Mouse (Mus musculus) CD8-positive naive resting alpha-beta T cell, adult 2 months (primary cell): ENCODE results near the gene Uncx.

ENCODE experiments used
- DNase-seq, 2 experiments: peaks; one replicate each; pipeline ENCODE4 v3.0.0; 2022; ENCODE audit warnings: low read depth in 2 of 2, low spot score in 2 of 2

Gene Uncx

DNA sequence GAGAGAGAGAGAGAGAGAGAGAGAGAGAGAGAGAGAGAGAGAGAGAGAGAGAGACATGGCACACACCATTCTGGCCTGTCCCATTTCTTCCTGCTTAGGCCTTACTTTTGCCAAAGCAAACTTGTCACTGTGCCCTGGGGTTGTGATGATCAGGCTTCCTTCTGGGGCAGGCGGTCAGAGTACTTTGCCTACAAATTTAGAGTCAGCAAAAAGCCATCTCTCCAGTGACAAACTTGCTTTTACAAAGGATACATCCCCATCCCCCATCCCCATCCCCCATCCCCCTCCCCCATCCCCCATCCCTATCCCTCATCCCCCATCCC, 1.3 kb upstream of the Uncx start:
- DNase-seq: no peak

DNA sequence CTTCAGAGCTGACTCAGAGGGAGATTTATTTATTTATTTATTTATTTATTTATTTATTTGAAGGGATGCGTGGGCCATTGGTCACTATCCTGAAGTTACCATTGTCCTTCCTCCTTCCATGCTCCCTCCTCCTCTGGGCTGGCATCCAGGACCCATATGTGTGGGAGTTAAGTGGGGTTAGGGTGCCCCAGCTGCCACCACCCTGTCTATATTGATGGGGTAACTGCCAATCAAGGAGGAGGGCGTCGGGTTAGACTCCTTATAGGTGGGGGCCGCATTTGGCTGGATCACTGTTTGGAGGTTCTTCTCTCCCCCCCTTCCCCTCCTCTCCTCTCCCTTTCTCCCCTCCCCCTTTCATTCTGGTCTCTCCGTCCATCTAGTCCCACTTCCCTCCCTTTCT, 738 bp upstream of the Uncx start:
- DNase-seq: no peak

DNA sequence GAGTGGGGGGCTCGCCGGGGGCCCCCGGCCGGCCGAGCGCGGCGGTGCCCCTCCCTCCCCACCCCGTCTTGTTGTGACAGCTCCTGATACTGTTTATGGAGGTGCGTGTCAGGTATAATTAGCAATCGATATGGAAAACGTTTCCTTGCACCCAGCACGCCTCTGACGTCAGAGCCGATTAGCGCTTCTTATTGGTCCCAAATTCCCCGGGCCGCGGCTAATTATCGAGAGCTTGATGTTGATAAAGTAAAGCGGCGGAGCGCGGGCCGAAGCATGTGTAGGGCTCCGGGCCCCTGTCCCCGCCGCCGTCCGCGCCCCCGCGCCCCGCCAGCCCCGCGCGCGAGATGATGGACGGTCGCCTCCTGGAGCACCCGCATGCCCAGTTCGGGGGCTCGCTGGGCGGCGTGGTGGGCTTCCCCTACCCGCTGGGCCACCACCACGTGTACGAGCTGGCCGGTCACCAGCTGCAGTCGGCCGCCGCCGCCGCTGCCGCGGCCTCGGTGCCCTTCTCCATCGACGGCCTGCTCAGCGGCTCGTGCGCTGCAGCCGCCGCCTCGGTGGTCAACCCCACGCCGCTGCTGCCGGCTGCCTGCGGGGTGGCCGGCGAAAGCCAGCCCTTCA, 466 bp downstream of the Uncx start:
- DNase-seq: no peak

DNA sequence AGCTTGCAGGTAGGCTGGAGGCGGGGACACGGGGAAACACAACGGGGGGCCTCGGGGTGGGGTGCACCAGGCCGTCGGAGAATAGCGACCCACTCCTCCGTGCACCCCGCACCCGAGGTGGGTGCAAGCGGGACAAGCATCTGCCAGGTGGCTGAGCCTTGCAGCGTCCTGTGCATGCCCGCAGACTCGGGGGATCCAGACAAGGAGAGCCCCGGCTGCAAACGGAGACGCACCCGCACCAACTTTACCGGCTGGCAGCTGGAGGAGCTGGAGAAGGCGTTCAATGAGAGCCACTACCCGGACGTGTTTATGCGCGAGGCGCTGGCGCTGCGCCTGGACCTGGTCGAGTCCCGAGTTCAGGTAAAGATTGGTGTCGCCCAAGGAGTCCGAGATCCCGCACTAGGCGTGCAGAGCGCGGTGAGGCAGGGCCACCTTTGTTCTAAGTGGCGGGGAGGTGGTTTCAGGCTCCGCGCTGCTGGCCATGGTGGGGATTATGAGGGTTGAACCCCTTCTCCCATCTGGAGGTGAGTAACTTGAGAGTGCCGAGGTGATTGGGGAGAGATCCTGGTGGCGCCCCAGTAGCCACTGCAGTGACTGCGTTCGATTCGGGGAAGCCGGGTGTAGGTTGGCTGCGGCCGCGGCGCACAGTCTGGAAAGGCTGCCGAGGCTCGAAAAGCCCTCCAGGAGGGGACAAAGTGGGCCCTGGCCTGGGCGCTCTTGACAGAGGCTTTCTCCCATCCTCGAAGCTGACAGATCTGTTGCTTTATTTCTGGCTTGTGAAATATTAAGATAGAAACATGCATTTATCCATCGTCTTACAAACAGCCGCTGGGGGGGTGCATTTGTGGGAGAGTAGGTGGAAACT, 1.2 kb downstream of the Uncx start:
- DNase-seq: no peak

DNA sequence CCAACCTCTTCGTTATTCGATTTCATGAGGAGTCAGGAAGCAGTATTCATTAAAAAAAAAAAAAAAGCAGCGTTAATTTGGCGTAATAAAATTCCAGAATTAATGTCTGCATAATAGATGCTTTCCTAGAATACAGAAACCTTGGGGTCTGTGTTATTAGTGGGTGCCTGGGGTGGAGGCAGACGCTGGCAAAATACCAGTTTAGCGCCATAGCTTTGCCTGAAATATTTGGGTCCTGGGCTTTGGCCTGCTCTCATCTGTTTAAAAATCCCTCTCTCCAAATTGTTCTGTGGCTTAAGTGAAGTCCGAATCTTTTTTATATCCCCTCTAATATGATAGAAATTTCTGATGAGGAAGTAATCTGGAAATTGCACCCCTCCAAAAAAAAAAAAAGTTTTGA, 1.9 kb downstream of the Uncx start:
- no peak for DNase-seq

DNA sequence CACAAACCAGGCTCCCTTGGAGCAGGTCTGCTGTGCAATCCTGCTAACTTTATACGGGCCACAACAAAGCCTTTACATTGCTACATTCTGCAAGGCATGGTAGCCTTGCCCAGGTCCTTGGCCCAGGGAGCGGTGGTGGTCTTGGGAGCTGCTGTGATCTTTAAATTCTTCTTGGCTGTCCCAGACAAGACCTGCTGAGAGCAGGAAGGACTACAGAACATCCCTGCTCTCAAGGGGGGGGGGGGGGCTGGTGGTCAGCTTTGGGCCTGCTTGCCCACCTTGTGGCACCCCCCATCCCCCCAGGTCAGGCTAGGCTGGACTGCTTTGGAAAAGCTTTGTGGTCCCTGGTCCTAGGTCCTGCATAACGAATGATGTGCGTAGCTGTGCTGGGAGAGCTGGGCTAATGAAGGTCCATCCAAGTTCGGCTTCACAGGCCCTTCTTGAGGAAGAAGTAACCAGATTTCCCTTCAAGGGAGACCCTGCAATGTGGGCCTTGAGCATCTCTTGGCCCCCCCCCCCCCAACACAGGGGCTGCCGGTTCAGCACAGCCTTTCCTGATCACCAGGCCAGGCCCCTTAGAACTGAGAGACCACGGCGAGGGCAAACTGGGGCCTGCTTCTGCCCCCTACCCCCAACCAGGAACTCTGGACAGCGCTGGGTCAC, 2.5 kb downstream of the Uncx start:
- DNase-seq: no peak

DNA sequence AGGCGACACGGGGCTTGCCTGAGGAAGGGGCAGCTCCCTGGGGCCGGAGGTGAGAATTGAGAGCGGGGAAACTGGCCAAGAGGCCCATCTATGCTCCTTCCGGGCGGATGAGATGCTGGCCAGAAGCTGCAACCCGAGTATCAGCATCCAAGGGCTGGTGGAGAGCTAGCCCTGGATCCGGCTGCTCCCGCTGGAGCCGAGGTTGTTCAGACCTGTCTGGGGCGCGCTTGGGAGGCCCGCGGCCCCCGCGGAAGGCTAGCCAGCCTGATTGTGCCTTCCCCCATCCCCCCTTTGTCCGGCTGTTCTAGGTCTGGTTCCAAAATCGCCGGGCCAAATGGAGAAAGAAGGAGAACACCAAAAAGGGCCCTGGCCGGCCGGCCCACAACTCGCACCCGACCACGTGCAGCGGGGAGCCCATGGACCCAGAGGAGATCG, 3.1 kb downstream of the Uncx start:
- no peak for DNase-seq

DNA sequence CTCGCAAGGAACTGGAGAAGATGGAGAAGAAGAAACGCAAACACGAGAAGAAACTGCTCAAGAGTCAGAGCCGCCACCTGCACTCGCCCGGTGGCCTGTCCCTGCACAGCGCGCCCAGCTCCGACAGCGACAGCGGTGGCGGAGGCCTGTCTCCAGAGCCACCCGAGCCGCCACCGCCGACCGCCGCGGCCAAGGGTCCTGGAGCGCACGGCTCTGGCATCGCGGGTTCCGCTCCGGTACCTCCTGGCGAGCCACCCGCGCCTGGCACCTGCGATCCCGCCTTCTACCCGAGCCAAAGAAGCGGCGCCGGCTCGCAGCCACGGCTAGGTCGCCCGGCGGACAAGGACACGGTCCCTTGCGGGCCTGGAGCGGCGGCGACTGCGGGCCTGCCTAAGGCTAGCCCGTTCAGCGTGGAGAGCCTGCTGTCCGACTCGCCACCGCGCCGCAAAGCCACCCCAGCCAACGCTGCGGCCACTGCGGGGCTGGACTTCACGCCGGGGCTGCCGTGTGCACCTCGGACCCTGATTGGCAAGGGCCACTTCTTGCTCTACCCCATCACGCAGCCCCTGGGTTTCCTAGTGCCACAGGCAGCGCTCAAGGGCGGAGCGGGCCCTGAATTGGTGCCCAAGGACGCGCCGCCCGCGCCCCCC, 3.6 kb downstream of the Uncx start:
- no peak for DNase-seq

DNA sequence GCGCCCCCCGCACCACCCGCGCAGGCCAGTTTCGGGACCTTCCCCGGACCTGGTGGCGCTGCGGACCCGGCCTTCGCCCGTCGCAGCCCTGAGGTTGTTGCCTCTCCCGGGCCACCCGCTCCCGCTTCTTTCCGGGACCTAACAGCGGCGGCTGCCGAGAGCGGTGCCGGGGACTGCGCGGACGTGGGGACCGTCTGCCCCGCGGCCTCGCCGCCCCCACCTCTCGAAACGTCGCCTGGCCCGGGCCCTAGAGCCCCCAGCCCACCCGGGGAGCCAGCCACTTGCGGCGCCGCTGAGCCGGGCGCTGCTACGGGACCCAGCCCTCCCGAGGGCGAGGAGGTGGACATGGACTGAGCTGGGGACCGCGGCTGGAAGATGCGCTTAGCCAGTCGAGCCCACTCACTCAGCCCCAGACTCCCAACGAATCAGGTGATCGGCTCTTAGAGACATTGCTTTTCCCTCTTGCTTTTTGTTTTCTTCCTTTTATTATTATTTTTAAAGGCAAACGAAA, 4.2 kb downstream of the Uncx start:
- DNase-seq: no peak

DNA sequence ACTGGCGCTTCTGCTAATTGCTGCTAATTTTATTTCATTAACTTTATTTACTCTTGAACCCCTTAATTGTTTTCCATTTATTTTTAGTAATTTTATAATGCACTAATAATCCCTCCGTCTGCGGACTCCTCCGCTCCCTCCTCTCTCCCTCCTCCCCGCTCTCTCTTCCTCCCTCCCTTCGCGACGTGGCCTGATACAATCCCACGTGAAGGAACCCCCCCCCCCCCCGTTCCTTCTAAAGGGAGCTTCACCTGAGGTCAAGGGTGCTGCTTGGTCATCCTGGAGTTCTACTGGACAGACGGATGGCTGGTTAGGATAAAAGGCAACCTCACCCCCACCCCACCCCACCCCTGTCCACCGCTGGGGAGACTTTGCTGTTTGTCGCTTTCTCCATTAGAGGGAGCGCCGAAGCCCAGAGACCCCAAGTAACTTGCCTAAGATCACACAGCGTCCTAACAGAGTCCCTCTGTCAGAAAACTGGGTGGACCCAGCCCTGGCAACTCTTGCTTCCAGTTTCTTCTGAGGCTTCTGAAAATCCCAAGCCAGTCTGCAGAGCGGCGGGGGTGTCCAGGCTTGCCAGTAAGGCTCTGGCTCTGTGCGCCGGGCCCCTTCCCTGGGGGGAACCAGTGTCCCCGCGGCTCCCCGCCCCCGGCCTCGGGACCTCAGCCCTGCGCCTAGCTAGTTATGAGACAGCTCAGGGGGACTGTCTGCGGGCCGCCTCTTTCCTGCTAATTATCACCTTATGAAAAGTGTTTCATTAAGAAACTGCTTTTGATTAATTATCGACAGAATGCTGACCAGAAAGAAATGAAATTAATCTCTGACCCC, 10.4 kb downstream of the Uncx start:
- no peak for DNase-seq

DNA sequence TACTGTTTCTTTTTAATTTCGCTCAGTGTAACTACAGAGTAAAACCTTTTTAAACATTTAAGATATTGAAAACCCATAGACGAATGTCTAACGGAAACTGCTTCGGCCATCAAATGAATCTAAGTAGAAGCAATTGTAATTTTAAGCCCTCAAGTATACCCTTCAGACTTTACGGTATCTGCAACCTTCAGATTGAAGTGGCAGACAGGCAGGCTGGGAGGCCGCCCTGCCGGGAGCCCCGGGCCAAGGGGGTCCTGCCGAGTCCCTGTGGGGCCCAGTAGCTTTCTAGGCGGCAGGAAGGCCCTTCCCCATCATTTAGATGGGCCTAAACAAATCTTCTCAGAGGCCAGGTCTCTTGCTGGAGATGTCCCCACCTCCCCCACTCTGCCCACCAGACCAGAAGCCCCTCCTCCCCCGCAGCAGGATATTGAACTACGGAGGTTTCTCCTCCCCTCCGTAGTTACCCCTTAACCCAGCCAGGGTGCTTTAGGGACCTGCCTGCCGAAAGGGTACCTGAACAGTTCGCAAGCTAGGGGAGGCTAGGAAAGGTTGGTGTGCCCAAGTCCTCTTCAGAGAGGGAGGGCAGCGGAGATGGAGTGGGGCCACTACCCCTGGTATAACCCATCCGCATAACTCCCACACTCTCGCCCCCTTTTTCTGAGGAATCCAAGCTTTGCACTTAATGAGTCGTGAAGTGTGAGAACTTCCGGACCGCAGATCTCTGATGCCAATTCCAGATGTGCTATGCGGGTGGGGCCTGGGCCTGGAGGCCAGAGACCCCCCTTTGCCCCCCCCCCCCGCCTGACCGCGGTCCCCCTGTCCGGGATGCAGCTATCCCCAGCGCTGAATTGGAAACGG, 11.4 kb downstream of the Uncx start:
- DNase-seq: no peak

DNA sequence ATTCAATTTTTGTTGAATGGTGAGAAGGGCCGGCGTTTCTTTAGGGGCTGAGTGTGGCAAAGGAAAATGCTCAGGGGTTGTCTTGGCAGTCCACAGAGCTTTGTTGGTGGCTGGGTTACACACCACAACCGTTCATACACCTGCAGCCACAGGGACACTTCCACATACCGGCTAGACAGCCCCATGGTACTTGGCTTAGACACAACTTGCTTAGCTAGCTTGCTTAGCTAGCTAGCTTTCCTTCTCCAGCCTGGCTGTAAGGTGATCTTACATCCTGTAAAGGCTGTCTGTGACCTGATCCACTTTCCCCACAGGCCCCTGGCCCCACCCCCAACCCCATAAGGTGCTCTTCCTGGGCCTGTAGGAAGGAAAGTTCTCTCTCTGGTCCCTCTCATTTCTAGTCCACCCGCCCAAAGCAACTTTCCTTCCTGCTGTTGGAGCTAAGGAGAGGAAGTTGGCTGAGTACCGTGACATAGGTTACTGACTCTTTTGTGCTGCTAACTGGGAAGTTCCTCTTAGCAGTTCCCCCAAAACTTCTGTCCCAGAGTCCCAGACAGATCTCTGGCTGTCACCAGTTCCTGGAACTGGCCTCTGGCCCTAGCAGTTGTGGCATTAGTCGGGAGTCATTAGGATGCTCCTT, 12.3 kb downstream of the Uncx start:
- no peak for DNase-seq

DNA sequence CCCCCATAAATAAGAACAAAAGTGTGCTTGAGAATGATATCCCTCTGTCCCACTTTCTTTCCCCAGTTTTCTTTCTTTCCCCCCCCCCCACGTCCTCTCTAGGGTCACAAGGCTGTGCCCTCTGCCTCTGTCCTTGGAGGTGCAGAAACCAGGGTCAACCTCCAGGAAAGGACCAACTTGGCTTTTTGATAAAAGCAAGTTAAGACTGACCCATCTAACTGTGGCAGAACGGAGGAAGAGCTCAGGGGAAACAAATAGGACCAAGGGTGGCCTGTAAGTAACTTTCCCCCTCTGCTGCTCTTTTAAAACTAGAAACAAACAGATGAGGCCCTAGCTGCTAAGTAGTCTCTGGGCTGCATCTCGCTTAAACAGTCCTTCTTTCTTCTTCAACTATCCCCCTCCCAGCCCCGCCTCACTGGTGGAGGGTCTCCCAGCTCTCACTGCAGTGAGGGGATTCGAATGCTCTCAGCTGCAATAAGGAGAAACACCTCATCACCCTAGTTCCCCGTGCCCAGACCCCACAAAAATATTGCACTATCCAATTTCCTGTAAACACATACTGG, 12.9 kb downstream of the Uncx start:
- DNase-seq: no peak

DNA sequence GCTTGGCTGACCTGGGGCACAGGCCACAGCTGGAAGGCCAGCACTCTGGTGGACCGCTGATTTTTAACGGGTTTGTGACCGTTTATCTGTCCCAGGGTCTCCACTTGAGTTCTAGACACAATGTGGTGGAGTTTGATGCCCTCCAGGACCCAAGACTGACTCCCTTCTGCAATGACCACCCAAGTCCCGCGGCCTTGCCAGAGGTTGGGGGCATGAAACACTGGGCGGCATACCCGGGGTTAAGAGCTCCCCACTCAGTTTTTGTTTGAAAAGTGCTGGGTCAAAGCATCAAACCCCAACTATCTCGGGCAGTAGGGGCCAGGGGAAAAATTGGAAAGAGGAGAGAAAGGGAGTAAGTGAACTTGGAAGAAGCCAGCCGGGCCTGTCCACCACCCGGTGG, 13.8 kb downstream of the Uncx start:
- DNase-seq: no peak

DNA sequence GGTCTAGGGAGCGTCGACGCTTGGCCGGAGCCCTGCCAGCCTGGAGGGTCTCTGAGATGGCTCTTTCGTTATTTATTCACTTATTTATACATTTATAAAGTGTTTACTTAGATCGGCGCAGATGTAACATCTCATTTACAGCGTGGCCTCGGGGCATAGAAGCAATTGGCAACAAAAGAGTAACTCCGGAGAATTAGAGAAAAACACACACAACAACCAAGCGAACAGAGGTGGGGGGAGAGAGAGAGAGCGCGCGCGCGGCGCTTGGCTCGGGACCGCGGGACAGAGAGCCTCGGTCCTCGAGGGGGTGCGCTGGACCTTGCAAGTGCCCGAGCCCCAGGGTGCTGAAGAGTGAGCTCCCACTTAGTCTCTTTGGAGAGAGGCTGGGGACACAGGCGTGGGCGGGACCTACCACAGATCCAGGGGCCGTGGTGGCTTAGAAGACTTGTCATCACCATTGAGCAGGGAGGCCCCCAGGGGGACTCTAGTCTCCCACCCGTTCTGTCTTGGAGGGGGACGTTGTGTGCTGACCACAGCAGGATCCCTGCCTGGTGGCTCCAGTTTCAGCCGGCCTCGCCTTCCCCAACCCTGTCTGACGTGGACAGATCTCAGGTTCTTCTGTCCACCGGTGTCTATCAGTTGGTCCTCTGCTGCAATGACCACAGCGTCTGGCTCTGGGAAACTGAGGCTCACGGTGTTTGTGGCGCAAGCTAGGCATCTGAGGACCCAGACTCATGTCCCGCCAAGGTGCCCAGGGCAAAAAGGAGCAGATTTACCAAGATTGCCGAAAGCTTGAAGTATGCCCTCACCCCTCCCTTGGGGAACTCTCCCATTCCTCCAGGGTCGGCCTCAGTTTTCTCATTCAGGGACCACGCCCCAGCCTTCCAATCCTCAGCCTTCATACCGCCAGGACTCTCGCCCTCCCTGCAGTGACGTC, 14.5 kb downstream of the Uncx start:
- no peak for DNase-seq

DNA sequence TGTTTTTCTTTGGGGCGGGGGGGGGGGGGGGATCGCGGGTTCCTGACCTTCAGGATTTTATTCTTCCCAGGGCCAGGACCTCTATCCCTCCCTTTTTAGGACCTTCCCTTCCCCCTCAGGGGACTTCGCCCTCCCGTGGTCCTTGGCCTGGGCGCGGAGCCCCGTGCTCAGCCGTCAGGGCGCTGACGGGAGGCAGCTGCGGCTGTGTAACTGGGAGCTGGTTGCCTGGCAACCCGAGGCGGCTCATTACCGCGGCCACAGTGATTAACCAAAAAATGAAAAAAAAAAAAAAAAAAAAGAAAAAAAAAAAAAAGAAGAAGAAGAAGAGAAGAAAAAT, 15.1 kb downstream of the Uncx start:
- no peak for DNase-seq

DNA sequence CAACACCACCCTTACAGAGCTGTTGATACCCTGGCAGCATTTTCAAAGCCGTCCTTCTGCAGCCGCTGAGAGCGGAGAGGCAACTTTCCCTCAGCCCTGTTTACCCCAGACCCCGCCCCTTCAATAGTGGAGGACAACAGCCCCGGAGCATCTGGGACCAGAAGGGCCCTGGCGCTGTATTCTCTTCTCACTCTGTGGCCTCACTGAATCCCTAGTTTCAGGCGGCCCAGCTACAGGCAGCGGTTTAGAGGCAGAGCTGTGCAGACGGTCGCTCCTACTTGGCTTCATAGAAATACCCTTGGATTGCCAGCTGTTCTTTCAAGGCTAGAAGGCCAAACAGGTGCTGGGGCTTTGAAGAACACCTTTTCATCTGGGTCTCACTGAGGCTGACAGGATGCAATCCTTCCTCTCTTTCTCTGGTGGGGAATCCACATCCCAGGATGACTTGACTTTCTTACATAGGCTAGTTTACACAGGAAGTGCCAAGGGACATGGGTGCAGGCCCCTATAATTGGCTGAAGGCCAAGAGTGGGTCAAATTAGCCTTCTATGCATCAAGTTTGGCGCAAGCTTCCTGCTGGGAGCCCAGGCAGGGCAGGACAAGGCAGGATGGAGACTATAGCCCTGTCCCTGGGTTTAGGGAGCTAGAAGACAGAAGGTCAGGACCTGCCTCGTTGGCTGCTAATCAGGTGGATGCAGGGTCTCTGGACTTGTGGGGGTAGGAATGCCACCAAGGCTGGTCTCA, 15.8 kb downstream of the Uncx start:
- no peak for DNase-seq
